Mouse (Mus musculus): ENCODE measurements at regions not wholly inside any gene's neighbourhood (a gene's known extent, or its start where the extent isn't known, plus 50 kb on each side); places are given as distances from the start of the nearest gene placed in this dataset.

DNA sequence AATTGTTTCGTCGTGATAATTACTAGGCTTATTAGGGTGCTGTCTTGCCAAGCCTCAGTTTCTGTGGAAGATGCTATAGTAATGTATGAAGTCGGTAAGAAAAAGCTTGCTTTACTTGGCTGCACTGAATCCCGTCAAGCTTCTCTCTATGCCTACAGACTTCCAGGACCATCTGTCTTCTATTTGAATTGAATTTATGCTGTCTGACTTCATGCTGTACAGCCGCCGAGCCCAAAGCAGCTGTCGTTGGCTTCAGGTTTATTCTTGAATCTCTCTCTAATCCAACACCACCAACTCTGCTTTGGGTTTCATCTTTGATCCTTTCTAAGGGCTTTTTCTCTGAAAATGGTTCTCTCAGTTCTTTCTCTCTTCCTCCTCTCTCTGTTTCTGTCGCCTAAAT is 227.4 kb upstream of the Cnr1 start:
- DNase-seq (ENCODE audit: low spot score) = no peak

DNA sequence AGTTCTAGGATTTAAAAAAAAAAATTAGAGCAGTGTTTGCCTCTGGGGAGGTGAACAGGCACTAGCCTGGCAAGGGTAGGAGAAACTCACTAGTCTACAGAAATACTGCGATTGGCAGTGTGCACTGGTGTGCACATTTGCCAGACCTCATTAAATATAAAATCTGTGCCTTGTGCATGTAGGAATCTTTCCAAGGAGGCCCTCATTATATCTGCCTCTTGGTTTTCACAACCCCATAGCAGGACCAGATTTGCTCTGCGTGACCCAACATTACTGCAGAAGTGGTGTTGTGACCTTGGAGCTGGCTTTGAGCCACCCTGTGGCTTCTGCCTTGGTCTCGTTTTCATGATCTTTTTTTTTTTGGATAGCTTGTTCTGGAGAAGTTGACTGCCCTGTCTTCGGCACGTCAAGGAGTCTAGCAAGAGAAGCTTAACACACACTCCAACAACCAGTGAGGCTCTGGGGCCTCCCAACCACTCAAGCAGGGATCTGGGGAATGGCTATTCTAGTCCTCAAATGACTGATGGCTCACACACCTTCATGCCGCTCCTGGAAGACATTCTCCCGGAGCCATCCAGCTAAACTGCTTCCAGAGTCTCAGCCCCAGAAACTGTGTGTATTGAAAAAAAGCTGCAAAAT is 222.2 kb upstream of the Cnr1 start:
- DNase-seq (ENCODE audit: low spot score) = no peak

DNA sequence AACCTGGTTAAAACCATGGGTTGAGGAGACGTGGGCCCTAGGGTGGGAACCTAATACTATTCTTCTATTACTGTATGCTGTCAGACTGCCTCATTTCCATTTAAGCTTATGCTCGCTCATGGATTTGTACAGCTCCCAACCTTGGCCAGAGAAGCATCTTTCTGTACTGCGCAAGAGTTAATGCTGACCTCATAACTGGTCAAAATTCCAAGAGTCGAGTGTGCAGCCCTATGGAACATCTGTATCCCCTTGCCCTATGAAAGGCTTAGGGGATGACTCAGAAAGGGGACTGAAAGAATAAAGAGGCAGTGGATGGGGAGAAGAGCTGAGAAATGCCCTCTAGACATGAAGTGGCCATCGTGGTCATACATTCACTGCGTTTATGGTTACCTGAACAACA is 218.7 kb upstream of the Cnr1 start:
- DNase-seq (ENCODE audit: low spot score) = no peak

DNA sequence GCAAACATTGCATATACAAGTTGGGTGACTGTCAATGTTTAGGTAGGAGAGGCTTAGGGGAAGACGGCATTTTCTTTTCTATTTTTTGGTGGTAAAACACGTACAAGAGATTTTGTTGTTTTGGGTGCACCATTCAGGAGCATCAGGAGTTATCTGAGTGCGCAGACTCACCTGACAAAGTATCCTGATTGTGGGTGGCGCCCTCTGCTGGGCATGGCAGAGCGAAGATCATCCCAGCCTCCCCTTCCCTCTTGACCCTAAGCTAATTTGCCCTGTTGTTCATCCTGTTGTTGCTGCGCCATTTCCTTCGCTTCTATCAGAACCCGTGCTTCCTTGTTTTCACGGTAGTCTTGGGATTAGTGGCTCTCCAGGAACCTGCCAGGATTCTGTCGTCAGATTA is 217.6 kb upstream of the Cnr1 start:
- DNase-seq (ENCODE audit: low spot score) = no peak

DNA sequence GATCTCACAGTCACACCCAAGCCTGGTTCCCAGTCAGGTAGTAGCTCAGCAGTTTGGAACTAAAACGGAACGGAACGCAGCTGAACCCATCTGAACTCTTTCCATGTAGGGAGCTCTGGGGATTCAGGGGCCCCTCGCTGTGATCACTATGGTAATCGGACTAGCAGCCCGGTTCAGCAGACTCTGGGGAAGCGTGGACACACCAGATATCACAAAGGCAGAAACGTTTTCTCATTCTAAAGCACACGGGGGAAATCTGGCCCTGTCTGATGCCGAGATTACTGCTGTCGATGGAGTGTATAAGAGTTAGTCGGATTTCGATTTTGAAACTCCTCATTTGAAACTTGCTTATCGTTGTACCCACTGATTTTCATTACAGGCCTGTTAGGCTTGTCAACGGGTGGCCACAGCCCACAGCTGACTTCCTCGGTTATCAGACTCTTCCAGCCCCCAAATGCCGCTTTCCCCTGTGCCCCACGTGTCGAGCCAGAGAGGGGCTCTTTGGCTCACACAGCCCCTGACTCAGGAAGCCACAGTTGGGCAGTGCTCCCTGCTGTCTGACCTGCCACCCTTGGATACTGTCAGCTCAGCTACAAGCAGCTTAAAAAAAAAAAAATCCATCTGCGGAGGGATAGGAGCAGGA is 207.8 kb upstream of the Cnr1 start:
- DNase-seq (ENCODE audit: low spot score) = no peak

DNA sequence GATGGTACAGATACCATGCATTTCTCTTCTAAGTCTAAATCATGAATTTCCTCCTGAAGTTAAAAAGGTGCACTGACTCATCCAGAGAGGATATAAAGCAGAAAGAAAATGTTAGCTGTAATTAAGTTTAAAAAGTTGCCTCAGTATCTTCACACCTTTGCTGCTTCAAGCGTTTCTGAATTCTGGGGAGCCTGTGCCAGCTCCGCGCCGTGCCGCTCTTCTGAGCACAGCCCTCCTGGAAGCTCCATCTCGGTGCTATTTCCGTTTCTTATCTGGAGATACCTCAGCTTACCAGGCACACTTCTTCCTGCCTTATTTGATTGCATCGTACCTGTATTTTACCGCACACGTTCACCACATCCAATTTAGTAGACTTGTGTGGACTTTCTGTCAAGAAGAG is 203.4 kb upstream of the Cnr1 start:
- no peak for DNase-seq (ENCODE audit: low spot score)

DNA sequence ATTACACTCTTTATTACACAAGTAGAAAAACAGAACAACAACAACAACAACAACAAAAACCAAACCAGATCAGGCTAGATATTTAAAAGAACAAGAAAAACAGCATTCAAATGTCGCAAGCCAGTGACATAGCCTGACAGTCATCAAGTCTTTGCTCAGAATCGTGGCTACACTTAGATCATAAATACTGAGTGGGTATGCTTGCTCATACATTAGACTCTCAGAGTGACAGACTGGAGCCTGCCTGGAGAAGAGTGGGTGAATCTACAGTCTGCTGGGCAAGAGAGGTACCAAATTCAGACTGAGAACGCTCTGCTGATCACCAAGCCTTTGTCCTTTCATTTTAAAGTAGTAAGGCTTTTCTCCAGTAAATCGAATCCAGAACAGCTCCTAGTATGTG is 202.4 kb upstream of the Cnr1 start:
- no peak for DNase-seq (ENCODE audit: low spot score)

DNA sequence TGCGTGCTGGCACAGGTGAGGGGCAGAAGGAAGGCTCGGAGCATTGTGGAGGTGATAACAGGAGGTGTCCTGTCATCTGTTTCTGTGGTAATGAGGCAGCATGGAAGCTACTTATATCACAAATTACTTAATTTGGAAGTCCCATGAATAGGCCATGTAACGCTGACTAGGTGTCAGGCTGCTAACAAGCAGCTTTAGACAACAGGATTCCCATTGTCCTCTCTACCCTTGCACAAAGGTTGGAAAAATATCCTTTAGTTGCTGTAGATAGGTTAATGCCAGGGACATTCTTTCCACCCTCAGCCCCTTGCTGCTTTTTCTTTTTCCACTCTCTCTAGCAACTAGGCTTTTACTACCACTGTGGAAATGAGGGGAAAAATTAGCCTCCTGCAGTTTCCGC is 192.6 kb upstream of the Cnr1 start:
- DNase-seq (ENCODE audit: low spot score) = no peak

DNA sequence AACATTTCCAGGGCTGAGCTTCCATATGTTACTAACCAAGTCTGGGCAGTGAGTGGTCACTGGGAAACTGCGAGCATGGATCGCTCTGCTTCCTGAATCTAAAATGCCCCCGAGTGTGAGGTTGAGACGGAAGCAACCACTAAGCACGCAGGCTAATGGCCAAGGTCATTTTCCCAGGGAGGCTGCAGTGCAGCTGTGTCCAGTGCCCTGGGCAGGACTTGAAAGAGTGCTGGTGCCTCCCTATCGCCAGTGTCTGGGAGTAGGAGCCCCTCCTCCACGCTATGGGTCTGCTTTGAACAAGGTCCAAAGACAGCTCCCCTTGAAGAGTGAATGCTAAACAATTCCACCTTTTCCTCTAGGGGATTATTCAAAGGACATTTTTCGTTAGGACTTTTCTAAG is 189.5 kb upstream of the Cnr1 start:
- no peak for DNase-seq (ENCODE audit: low spot score)

DNA sequence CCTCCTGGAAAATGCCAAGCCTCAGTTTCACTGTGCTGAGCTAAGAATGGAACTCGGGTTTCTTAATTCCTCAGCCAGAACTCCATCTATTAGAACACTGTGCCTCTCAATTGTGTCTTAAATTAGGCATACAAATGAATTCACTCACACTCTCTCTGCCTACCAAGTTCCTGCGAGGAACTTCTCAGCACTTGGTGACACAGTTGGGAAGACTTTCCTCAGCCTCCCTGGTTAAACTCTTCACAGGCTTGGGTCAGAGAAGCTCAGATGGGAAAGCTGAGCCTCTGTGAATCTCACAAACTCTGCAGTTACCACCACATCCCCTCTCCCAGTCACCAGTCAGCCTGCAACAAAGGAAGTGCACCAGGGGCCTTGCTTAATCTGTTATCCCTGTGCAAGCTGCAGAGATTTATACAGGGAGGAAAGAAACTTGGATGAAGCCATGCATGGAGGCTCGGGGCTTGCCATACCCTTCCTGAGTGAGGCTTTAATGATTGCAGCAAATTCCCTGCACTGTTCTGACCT is 188.9 kb upstream of the Cnr1 start:
- no peak for DNase-seq (ENCODE audit: low spot score)

DNA sequence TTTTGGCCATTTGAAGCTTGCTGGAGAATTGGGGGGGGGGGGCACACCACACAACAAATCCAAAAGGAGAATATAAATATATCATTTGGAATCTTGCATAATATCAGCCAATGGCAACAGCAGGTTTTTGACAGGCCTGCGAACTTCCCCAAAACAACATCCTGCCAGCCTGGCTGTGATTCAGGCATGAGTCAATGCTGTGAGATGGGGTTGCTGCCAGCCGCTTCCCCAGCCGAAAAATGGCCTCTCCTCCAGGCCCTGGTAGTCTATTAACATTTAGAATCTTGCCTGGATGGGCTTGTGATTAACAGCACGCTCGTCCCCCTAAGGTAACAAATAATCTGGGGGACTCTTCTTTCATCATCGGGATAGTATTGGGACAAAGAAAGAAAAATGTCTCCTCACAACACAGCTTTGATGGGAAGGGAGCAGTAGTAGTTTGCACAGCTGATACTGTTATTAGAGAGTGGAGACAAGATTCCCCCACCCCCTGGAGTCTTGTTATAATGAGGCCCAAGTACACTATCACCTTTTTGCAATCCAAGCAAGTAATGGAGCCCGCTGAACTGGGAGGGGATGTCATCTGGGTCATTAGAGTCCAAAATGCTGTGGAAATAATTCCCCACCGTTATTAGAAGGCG is 188.2 kb upstream of the Cnr1 start:
- DNase-seq (ENCODE audit: low spot score) = no peak

DNA sequence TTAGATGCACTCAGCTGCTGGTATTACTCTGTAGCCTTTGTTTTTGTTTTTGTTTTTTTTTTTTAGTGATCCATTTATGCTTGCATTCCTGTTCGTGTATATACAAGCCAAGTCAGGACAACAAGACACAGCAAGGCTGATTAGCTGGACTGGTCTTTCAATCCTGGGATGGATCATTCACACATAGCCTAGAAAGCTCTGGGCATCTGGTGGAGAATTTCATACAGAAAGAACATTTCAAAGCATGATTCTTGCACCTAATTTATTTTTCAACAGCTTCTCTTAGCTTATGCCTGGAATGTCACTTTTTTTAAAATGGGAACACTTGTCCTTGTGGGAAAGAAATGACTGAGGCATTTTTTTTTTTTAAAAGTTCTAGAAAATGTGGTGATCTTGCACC is 187.1 kb upstream of the Cnr1 start:
- no peak for DNase-seq (ENCODE audit: low spot score)

DNA sequence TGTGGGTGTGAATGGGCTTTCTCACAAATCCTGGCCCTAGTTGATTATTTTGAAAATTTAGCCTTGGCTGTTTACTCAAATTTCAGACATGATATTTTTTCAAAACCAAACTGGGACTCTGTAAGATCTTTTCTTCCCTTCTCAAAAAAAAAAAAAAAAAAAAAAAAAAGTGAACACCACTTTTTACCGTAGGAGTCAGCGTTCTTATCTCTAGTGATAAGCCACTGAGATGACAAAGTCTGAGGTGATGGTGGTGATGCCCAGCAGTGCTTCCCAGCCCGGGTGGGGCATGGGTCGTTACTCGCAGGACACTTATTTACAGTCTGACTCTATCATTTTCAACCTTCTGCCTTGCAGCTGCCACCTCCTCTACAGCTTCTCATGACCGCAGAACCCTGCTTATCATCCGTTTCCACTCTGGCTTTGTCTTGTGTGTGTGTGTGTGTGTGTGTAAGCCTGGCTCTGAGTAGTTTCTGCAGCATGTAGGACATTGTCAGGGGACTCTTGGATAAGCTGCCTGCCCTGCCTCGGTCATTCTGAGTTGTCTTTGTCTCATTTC is 186.5 kb upstream of the Cnr1 start:
- DNase-seq (ENCODE audit: low spot score) = no peak

DNA sequence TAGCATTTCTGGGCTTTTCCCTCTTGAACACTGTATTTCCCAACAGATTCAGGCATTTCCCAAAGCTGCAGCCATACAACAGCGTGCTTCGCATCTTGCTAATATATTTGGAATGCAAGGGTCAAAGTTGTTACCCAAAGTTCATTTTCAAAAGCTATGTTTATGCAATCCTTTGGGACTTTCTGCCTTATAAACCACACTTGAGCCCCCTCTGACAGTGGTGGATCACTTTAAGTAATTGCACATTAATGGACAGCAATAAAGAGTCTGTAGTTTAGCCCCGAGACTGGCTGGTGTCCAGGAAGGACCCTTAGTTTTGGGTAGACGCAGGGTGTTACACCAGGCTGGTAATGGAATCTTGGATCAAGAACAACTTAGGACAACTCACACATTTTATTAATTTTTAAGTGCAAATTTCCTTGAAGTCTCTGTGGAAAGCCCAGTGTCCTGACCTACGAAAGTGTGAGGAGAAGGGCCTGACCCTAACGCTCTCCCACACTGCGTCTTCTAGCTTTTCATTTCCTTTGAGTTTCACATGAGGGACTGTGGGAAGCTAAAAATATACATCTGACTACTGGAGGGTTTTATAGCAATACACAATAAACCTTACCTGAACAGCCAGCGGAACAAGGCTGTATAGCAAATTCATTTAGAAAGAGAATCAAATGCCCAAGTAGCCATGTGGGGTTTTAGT is 185.0 kb upstream of the Cnr1 start:
- no peak for DNase-seq (ENCODE audit: low spot score)

DNA sequence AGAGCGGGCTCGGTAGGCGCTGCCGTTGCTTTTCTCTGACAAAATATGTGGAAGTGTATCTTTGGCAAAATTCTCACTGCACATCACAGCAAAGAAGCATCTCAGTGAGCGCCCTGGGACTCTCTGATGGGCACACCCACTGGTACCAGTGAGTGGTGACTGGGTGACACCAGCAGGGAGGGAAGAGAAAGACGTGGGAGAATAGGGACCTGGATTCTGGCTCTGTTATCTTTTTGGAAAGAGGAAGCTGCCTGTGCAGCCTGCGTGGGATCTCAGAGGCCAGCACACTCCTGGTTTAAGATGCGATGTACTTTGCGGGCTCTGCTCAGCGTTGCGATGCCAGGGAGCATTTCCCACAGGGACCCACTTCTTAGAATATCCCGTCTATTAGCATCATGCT is 183.4 kb upstream of the Cnr1 start:
- no peak for DNase-seq (ENCODE audit: low spot score)

DNA sequence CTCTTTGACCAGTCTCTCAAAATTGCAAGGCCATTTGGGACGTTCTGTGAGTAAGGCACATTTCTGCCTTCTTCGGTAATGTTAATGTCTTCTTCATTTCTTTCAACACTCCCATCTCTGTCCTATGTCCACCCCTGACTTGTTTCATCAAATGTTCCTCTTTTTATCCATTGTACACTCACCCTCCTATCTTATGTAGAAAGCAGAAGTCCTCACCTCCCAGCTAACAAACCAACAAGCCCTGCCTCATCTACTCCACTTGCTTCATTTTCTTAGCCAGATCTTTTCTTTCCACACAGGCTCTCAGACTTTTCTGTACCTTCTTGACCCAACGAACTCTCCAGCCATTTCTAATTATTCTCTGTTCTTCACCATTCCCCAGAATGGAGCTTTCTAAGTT is 179.2 kb upstream of the Cnr1 start:
- DNase-seq (ENCODE audit: low spot score) = no peak

DNA sequence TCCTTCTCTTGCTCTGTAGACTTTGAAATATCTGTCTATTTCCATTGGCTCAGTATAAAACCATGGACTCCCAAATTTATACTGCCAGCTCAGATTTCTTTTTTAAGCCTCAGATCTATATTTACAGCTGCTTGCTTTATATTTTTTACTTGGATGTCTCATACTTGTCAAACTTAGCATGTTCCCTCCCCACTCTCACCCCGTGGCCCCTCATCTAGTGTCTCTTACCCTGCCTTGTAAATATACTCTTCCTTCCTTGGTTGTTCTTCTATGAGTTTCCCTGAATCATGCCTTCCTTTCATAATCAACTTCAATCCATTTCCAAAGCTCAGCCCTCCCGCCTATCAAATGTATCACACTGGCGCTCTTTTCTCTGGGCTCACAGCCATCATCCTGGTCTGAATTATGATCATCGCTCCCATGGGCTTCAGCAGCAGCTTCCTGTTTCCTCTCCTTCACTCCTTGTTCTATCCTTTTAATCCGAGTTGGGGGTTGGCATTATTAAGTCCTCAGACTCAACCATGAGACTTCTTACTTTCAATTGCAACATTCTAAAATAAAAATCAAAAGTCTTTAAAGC is 177.0 kb upstream of the Cnr1 start:
- DNase-seq (ENCODE audit: low spot score) = no peak

DNA sequence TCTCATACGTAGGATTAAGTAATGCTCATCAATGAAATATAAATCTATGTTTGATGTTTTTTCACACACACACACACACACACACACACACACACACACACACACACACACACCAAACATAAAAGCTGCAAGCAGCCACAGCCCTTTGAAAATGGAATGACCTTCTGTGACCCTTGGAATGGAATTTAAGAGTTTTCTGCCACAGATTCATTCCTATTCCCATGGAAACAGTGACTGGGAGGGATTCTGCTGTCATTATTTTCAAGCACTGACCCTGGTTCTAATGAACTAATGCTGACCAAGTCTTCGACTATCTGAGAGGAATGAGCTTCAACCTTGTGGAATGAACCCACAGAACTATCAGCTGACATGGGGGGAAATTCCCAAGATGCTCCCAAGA is 156.7 kb upstream of the Cnr1 start:
- DNase-seq (ENCODE audit: low spot score) = no peak

DNA sequence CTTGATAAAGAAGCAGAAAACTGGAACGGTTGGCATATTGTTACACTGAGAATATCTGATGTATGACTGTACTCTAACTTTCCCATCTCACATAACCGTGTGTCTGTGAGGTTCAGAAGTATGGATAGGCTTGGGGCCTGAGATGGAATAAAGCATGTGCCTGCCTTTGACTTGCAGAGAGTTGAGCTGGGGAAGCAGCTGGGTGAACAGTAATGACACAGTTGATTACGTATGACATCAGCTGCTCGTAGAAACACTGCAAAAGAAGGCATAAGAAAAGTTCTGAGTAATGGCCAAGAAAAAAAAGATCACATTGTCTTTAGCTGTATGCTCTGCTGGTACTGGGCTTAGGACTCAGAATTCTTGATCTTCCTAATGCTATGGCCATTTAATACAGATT is 138.4 kb upstream of the Cnr1 start:
- DNase-seq (ENCODE audit: low spot score) = no peak

DNA sequence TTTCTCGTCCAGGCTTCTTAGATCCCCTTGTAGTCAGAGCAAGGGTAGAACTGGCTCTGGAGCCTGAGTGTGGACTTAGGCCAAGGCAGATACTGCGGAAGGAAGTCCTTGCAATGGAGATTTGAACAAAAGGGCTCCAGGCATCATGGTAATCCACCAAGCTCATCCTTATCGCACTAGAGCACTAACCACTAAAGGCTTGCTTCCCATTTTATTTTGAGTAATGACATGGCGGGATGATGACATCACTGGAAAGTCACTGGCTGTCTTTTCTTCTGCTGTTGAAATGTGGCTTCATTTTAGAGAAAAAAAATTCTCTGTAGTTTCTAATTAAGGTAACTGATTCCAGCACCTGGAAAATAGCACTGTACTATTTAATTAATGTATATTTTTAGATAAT is 137.4 kb upstream of the Cnr1 start:
- DNase-seq (ENCODE audit: low spot score) = no peak

DNA sequence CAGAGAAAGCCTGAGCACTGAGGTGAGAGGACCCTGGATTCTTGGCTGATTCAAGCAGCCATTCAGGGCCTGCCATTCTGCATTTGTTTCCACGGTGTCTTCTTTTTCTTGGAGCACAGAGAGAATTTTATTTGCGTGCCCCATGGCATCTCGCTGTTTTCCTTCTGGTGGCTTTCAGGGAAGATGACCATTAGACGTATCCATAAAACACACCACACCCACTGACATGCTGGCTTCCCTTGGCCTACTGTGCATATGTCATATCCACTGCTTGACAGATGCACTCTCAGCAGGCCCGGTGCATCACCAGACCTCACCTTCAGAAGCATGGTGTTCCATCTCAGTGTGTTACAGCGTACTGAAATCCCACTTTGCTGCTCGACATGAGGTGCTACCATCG is 131.0 kb upstream of the Cnr1 start:
- no peak for DNase-seq (ENCODE audit: low spot score)

DNA sequence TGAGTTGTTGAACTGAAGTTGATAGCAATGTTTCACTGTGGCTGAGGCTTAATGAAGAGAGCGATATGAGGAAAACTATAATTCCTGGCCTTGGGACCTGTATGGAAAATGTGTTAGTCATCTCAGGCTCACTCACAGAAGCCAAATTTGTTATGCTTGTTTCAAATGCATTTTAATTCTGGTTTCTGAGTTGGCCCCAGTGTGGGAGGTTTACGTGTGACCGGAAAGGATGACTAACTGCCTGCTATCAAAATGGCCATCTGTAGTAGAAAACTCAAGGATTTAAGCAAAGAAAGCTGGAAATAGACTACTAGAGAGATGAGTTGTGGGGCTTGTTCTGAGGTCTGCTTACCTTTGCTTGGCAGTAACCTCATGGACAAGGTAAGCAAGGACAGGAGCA is 128.9 kb upstream of the Cnr1 start:
- DNase-seq (ENCODE audit: low spot score) = no peak
